Mouse (Mus musculus): ENCODE results near the gene Scin. TPM values are rescaled to one million over a fixed set of nuclear protein-coding genes. Genes with fewer than 3 reads are reported as not detected.
A peak's percentile ranks its signal among the peaks of the same experiment; 100 is the strongest.

Scin gene
- polyA plus RNA-seq, 1 experiment from 2014 or later: 46.1 TPM

- Histone ChIP-seq H3K36me3 (no peaks in the 10 kb centered on the region), H3K9ac (no peak overlapping the region), H3K4me3 (replicated peaks) (no peak overlapping the region), H3K4me1 (replicated peaks) (no peaks in the 10 kb centered on the region), H3K27ac (no peak overlapping the region), H3K27me3 (replicated peaks) (no peaks in the 10 kb centered on the region), H3K4me2 (replicated peaks) (no peak overlapping the region), H3K9me3 (no peaks in the 10 kb centered on the region)
- no peak for ATAC-seq
Measured at GRCm38 (mm10) chr12:40040067-40040466, 94.0 kb downstream of the Scin start.

GRCm38 (mm10) chr12:40037876-40038463 lies 96.1 kb downstream of the Scin start, which contains the start of gene Arl4a:
Gene Arl4a (minus strand): TSS chr12:40038025.
- peak; percentile 89 for ATAC-seq
- no peaks in the 10 kb centered on the region for H3K27me3 ChIP-seq (replicated peaks)
- H3K27ac ChIP-seq: peak within 1 kb of the TSS; percentile 93
- H3K9me3 ChIP-seq: no peaks in the 10 kb centered on the region
- H3K9ac ChIP-seq: peak within 1 kb of the TSS; percentile 80
- peak within 1 kb of the TSS; percentile 79 for H3K4me2 ChIP-seq (replicated peaks)
- H3K4me1 ChIP-seq (replicated peaks): no peaks in the 10 kb centered on the region
- H3K4me3 ChIP-seq (replicated peaks): peak within 1 kb of the TSS; percentile 86
- H3K36me3 ChIP-seq: no peaks in the 10 kb centered on the region
- under 1% methylated on average over 68 of the region's 68 CpGs for WGBS

GRCm38 (mm10) chr12:40037226-40037813 lies 96.7 kb downstream of the Scin start:
- H3K4me2 ChIP-seq (replicated peaks): peak overlapping the region; percentile 79
- peak overlapping the region; percentile 86 for H3K4me3 ChIP-seq (replicated peaks)
- no peaks in the 10 kb centered on the region for H3K27me3 ChIP-seq (replicated peaks)
- H3K9me3 ChIP-seq: no peaks in the 10 kb centered on the region
- H3K4me1 ChIP-seq (replicated peaks): no peaks in the 10 kb centered on the region
- H3K9ac ChIP-seq: peak overlapping the region; percentile 80
- H3K27ac ChIP-seq: peak overlapping the region; percentile 93
- WGBS: under 1% methylated on average over 59 of the region's 60 CpGs
- H3K36me3 ChIP-seq: no peaks in the 10 kb centered on the region
- peak; percentile 97 for ATAC-seq

- H3K4me3 ChIP-seq (replicated peaks): peak overlapping the region; percentile 86
- peak overlapping the region; percentile 80 for H3K9ac ChIP-seq
- no peak for ATAC-seq
- no peaks in the 10 kb centered on the region for H3K27me3 ChIP-seq (replicated peaks)
- H3K4me1 ChIP-seq (replicated peaks): no peaks in the 10 kb centered on the region
- H3K27ac ChIP-seq: peak overlapping the region; percentile 88
- whole genome bisulfite sequencing: under 1% methylated on average over 11 of the region's 11 CpGs
- no peaks in the 10 kb centered on the region for H3K9me3 ChIP-seq
- H3K4me2 ChIP-seq (replicated peaks): peak overlapping the region; percentile 79
- H3K36me3 ChIP-seq: no peaks in the 10 kb centered on the region
Measured at GRCm38 (mm10) chr12:40036666-40037065, 97.4 kb downstream of the Scin start.

- no peaks in the 10 kb centered on the region for H3K27me3 ChIP-seq (replicated peaks)
- H3K4me3 ChIP-seq (replicated peaks): peak overlapping the region; percentile 86
- WGBS: 76% methylated on average over 4 of the region's 4 CpGs
- H3K4me1 ChIP-seq (replicated peaks): no peaks in the 10 kb centered on the region
- no peak overlapping the region for H3K9ac ChIP-seq
- ATAC-seq: no peak
- no peak overlapping the region for H3K27ac ChIP-seq
- H3K9me3 ChIP-seq: no peaks in the 10 kb centered on the region
- peak overlapping the region; percentile 79 for H3K4me2 ChIP-seq (replicated peaks)
- H3K36me3 ChIP-seq: no peaks in the 10 kb centered on the region
Measured at GRCm38 (mm10) chr12:40035506-40035905, 98.5 kb downstream of the Scin start.

GRCm38 (mm10) chr12:40029201-40029600 lies 104.8 kb downstream of the Scin start:
- Histone ChIP-seq H3K4me1 (replicated peaks) (no peaks in the 10 kb centered on the region), H3K9me3 (no peaks in the 10 kb centered on the region), H3K36me3 (no peaks in the 10 kb centered on the region), H3K4me3 (replicated peaks) (no peak overlapping the region), H3K4me2 (replicated peaks) (no peak overlapping the region), H3K27me3 (replicated peaks) (no peaks in the 10 kb centered on the region), H3K9ac (no peak overlapping the region), H3K27ac (no peak overlapping the region)
- WGBS: 73% methylated on average over 4 of the region's 4 CpGs
- ATAC-seq: no peak

GRCm38 (mm10) chr12:40027846-40028245 lies 106.2 kb downstream of the Scin start:
- H3K4me3 ChIP-seq (replicated peaks): no peak overlapping the region
- H3K36me3 ChIP-seq: no peaks in the 10 kb centered on the region
- no peaks in the 10 kb centered on the region for H3K4me1 ChIP-seq (replicated peaks)
- no peak overlapping the region for H3K9ac ChIP-seq
- no peaks in the 10 kb centered on the region for H3K9me3 ChIP-seq
- H3K4me2 ChIP-seq (replicated peaks): no peak overlapping the region
- H3K27me3 ChIP-seq (replicated peaks): no peaks in the 10 kb centered on the region
- no peak overlapping the region for H3K27ac ChIP-seq
- WGBS: 90% methylated on average over 3 of the region's 3 CpGs
- no peak for ATAC-seq

GRCm38 (mm10) chr12:40027444-40027843 lies 106.6 kb downstream of the Scin start:
- ATAC-seq: no peak
- H3K9me3 ChIP-seq: no peaks in the 10 kb centered on the region
- H3K9ac ChIP-seq: no peak overlapping the region
- H3K4me2 ChIP-seq (replicated peaks): no peak overlapping the region
- no peaks in the 10 kb centered on the region; the same call in 1 of the 2 replicates for H3K4me1 ChIP-seq (replicated peaks)
- 84% methylated on average over 3 of the region's 3 CpGs for WGBS
- no peak overlapping the region for H3K4me3 ChIP-seq (replicated peaks)
- H3K27ac ChIP-seq: no peak overlapping the region
- H3K27me3 ChIP-seq (replicated peaks): no peaks in the 10 kb centered on the region
- H3K36me3 ChIP-seq: no peaks in the 10 kb centered on the region

GRCm38 (mm10) chr12:40023918-40024317 lies 110.1 kb downstream of the Scin start:
- Histone ChIP-seq H3K27ac (no peak overlapping the region), H3K4me3 (replicated peaks) (no peak overlapping the region), H3K4me1 (replicated peaks) (no peaks in the 10 kb centered on the region; the same call in 1 of the 2 replicates), H3K9ac (no peak overlapping the region), H3K9me3 (no peaks in the 10 kb centered on the region), H3K27me3 (replicated peaks) (no peaks in the 10 kb centered on the region), H3K4me2 (replicated peaks) (no peak overlapping the region), H3K36me3 (no peaks in the 10 kb centered on the region)
- ATAC-seq: peak; percentile 65
- 61% methylated on average over 2 of the region's 2 CpGs for WGBS

GRCm38 (mm10) chr12:40023014-40023642 lies 110.9 kb downstream of the Scin start:
- Histone ChIP-seq H3K4me1 (replicated peaks) (no peaks in the 10 kb centered on the region; the same call in 1 of the 2 replicates), H3K9ac (no peak overlapping the region), H3K4me3 (replicated peaks) (no peak overlapping the region), H3K9me3 (no peaks in the 10 kb centered on the region), H3K4me2 (replicated peaks) (no peak overlapping the region), H3K27me3 (replicated peaks) (no peaks in the 10 kb centered on the region), H3K27ac (no peak overlapping the region), H3K36me3 (no peaks in the 10 kb centered on the region)
- peak; percentile 82 for ATAC-seq
- 64% methylated on average over 3 of the region's 3 CpGs for WGBS

GRCm38 (mm10) chr12:40022344-40022743 lies 111.7 kb downstream of the Scin start:
- no peak overlapping the region for H3K4me3 ChIP-seq (replicated peaks)
- no peak overlapping the region for H3K9ac ChIP-seq
- no peaks in the 10 kb centered on the region for H3K9me3 ChIP-seq
- 91% methylated on average over 3 of the region's 3 CpGs for WGBS
- no peak for ATAC-seq
- H3K36me3 ChIP-seq: no peaks in the 10 kb centered on the region
- no peak overlapping the region for H3K27ac ChIP-seq
- H3K27me3 ChIP-seq (replicated peaks): no peaks in the 10 kb centered on the region
- no peak overlapping the region for H3K4me2 ChIP-seq (replicated peaks)
- H3K4me1 ChIP-seq (replicated peaks): no peaks in the 10 kb centered on the region; the same call in 1 of the 2 replicates

GRCm38 (mm10) chr12:40017955-40018505 lies 116.0 kb downstream of the Scin start:
- no peak overlapping the region for H3K4me3 ChIP-seq (replicated peaks)
- no peaks in the 10 kb centered on the region for H3K36me3 ChIP-seq
- H3K27me3 ChIP-seq (replicated peaks): no peaks in the 10 kb centered on the region
- H3K27ac ChIP-seq: no peak overlapping the region
- ATAC-seq: no peak
- H3K9me3 ChIP-seq: no peaks in the 10 kb centered on the region
- H3K4me2 ChIP-seq (replicated peaks): no peak overlapping the region
- peaks cover 3% of the 10 kb centered on the region; the same call in 1 of the 2 replicates for H3K4me1 ChIP-seq (replicated peaks)
- 68% methylated on average over 6 of the region's 6 CpGs for WGBS
- no peak overlapping the region for H3K9ac ChIP-seq

Data from intestine, embryonic 15.5 days (tissue).